Mouse (Mus musculus) forebrain, embryonic 10.5 days (tissue): ENCODE measurements around the gene Fam205a2. TPM values are rescaled to one million over a fixed set of nuclear protein-coding genes. Genes with fewer than 3 reads are reported as not detected.
"Not testable (repeated sequence)": the region's sequence is repeated elsewhere in the genome, so short reads cannot be mapped to it uniquely, and the experiment has no call there.

ENCODE experiments used
- DNase-seq: peaks from one replicate; pipeline ENCODE4 v3.0.0-alpha.2; 2017; ENCODE audit warnings: low spot score; ENCODE audit errors: extremely low spot score
- H3K27ac ChIP-seq: fragments of 300-500 bp; sonication (generic); 2 replicates; pipeline ENCODE4 v1.5.1; 2016; ENCODE audit warnings: mild to moderate bottlenecking
- H3K27me3 ChIP-seq: fragments of 300-500 bp; sonication (generic); 2 replicates; pipeline ENCODE4 v1.6.1; 2016; ENCODE audit warnings: mild to moderate bottlenecking; ENCODE audit not compliant: poor library complexity, severe bottlenecking
- H3K36me3 ChIP-seq: fragments of 300-500 bp; sonication (generic); replicated peaks from 2 replicates; pipeline ENCODE4 v1.6.1; 2016; ENCODE audit warnings: mild to moderate bottlenecking, moderate library complexity
- H3K4me1 ChIP-seq: fragments of 300-500 bp; sonication (generic); 2 replicates; pipeline ENCODE4 v1.6.1; 2016
- H3K4me3 ChIP-seq: fragments of 300-500 bp; sonication (generic); 2 replicates; pipeline ENCODE4 v1.5.1; 2016; ENCODE audit warnings: mild to moderate bottlenecking, moderate library complexity
- H3K9me3 ChIP-seq: fragments of 300-500 bp; sonication (generic); 2 replicates; pipeline ENCODE4 v1.6.1; 2016; ENCODE audit warnings: mild to moderate bottlenecking, moderate library complexity
- WGBS: fragments of 180-500 bp; shearing (Covaris S2); methylation state at CpG from one replicate; pipeline ENCODE4 v1.1.7; 2016; 5-methylcytosine and 5-hydroxymethylcytosine counted together
- polyA plus RNA-seq: library from polyadenylated mRNA; unstranded; fragments of >200 nt; fragmentation: Nextera tagmentation; extraction: Ambion mirVana; gene quantifications from 2 replicates; pipeline ENCODE4 v1.2.1, GENCODE M21; 2016

Fam205a2 gene
- 0.05 TPM in 1 of 2 replicates, not detected in the other for polyA plus RNA-seq

DNA sequence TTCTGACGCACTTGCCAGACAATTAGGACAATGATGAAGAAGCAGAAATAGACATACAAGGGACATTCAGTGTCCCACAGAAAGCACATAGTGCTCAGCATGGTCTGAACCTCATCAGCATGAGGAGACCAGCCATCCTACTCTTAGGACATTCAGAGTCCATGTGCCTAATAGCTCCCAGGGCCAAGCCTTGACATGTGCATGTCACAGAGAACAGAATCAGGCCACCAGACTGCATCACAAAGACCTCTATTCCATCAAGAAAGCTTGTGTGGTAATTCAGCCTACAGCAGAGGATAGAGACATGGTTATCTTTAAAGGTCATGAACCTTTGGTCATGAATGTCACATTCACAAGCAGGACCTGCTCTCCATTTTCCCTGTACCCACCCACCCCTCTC is at the start of gene Fam205a2:
Gene Fam205a2, minus strand, starts transcription at position 101 of the 400 bp plus-strand sequence.
- WGBS = no CpG with 5 or more reads among the region's 1 CpGs
- H3K4me3 ChIP-seq, H3K9me3 ChIP-seq, H3K27ac ChIP-seq, H3K4me1 ChIP-seq, H3K27me3 ChIP-seq, H3K36me3 ChIP-seq, DNase-seq: not testable (repeated sequence)

Other genes starting within 250 kb of the Fam205a2 start
- not detected in 2 replicates for gene Gm21953, start 233.9 kb downstream of the Fam205a2 start, polyA plus RNA-seq
- 0.05 TPM in 1 of 2 replicates, not detected in the other for gene Fam205a3, start 209.8 kb downstream of the Fam205a2 start, polyA plus RNA-seq
- not detected in 2 replicates for gene Gm21586, start 88.8 kb downstream of the Fam205a2 start, polyA plus RNA-seq
- gene Gm2163, start 61.4 kb downstream of the Fam205a2 start, polyA plus RNA-seq = 0.09 TPM in 1 of 2 replicates, not detected in the other
- gene Gm10591, start 84.0 kb upstream of the Fam205a2 start, polyA plus RNA-seq = not detected in 2 replicates
- not detected in 2 replicates for gene Gm2564, start 101.5 kb upstream of the Fam205a2 start, polyA plus RNA-seq
- not detected in 2 replicates for gene Ccl27b, start 127.1 kb upstream of the Fam205a2 start, polyA plus RNA-seq
- gene Il11ra2, start 133.7 kb upstream of the Fam205a2 start, polyA plus RNA-seq = not detected in 2 replicates
- gene 4930578G10Rik, start 207.4 kb upstream of the Fam205a2 start, polyA plus RNA-seq = 0.58 and 0.73 TPM in 2 replicates
- gene Ccl19, start 228.4 kb upstream of the Fam205a2 start, polyA plus RNA-seq = not detected in 2 replicates
- 0.32 TPM in 1 of 2 replicates, not detected in the other for gene Ccl21a, start 245.8 kb upstream of the Fam205a2 start, polyA plus RNA-seq